Mouse (Mus musculus) ES-E14 (cell line): Measurements from ENCODE around the gene Lrrn1.

Experiments
- CHD2 ChIP-seq: IDR thresholded peaks from 2 replicates; pipeline ENCODE4 v1.6.1; 2014; ENCODE audit warnings: mild to moderate bottlenecking, low read depth, low read length, inconsistent platforms
- HCFC1 ChIP-seq: IDR thresholded peaks from 2 replicates; pipeline ENCODE4 v1.6.1; 2012; ENCODE audit warnings: low read length, inconsistent platforms, borderline replicate concordance; ENCODE audit not compliant: insufficient read depth
- ZC3H11A ChIP-seq: IDR thresholded peaks from 2 replicates; pipeline ENCODE4 v1.6.1; 2012; ENCODE audit warnings: low read depth, mild to moderate bottlenecking, inconsistent platforms, low read length, borderline replicate concordance
- ZNF384 ChIP-seq: IDR thresholded peaks from 2 replicates; pipeline ENCODE4 v1.6.1; 2012; ENCODE audit warnings: low read depth, low read length, inconsistent platforms

GRCm38 (mm10) chr6:107523953-107524352, 5.6 kb upstream of the Lrrn1 start:
- TF ChIP-seq CHD2 (no peak), ZNF384 (no peak), ZC3H11A (no peak), HCFC1 (no peak)
